Mouse (Mus musculus): ENCODE measurements around the gene Dad1. TPM values are rescaled to one million over a fixed set of nuclear protein-coding genes. Genes with fewer than 3 reads are reported as not detected.
A peak's percentile ranks its signal among the peaks of the same experiment; 100 is the strongest.

Gene Dad1
- polyA plus RNA-seq, 1 experiment from 2014 or later: 391 TPM

- Histone ChIP-seq H3K4me2 (ENCODE audit: low read depth, low read length) (no peak overlapping the region), H3K27ac (ENCODE audit: low read length) (no peak overlapping the region), H3K9me3 (replicated peaks; ENCODE audit: control insufficient read depth, low read length) (no peaks in the 10 kb centered on the region), H3K27me3 (ENCODE audit: control insufficient read depth, insufficient read depth, low read length) (peaks cover 2% of the 10 kb centered on the region; the same call in 1 of the 2 replicates), H3K4me1 (ENCODE audit: control insufficient read depth, insufficient read depth, low read length) (peaks cover 3% of the 10 kb centered on the region; the same call in 1 of the 2 replicates), H3K36me3 (ENCODE audit: control insufficient read depth, insufficient read depth, low read length) (no peaks in the 10 kb centered on the region), H3K4me3 (replicated peaks; ENCODE audit: low read length) (no peak overlapping the region), H3K9ac (ENCODE audit: low read length) (no peak overlapping the region)
- WGBS: 68% methylated on average over 8 of the region's 8 CpGs
- ATAC-seq (ENCODE audit: insufficient read depth, low FRiP score): no peak
Observed at GRCm38 (mm10) chr14:54200363-54200762, 53.5 kb downstream of the Dad1 start.

- 73% methylated on average over 8 of the region's 8 CpGs for WGBS
- H3K4me2 ChIP-seq (ENCODE audit: low read depth, low read length): no peak overlapping the region
- no peak overlapping the region for H3K4me3 ChIP-seq (replicated peaks; ENCODE audit: low read length)
- peaks cover 2% of the 10 kb centered on the region; the same call in 1 of the 2 replicates for H3K27me3 ChIP-seq (ENCODE audit: control insufficient read depth, insufficient read depth, low read length)
- H3K9ac ChIP-seq (ENCODE audit: low read length): no peak overlapping the region
- peaks cover 3% of the 10 kb centered on the region; the same call in 1 of the 2 replicates for H3K4me1 ChIP-seq (ENCODE audit: control insufficient read depth, insufficient read depth, low read length)
- H3K36me3 ChIP-seq (ENCODE audit: control insufficient read depth, insufficient read depth, low read length): no peaks in the 10 kb centered on the region
- H3K27ac ChIP-seq (ENCODE audit: low read length): no peak overlapping the region
- H3K9me3 ChIP-seq (replicated peaks; ENCODE audit: control insufficient read depth, low read length): no peaks in the 10 kb centered on the region
- ATAC-seq (ENCODE audit: insufficient read depth, low FRiP score): no peak
Observed at GRCm38 (mm10) chr14:54199662-54200061, 54.2 kb downstream of the Dad1 start.

- peaks cover 2% of the 10 kb centered on the region; the same call in 1 of the 2 replicates for H3K27me3 ChIP-seq (ENCODE audit: control insufficient read depth, insufficient read depth, low read length)
- no peak overlapping the region for H3K27ac ChIP-seq (ENCODE audit: low read length)
- no peak overlapping the region for H3K4me3 ChIP-seq (replicated peaks; ENCODE audit: low read length)
- 55% methylated on average over 3 of the region's 3 CpGs for WGBS
- no peaks in the 10 kb centered on the region for H3K36me3 ChIP-seq (ENCODE audit: control insufficient read depth, insufficient read depth, low read length)
- H3K4me2 ChIP-seq (ENCODE audit: low read depth, low read length): no peak overlapping the region
- H3K9ac ChIP-seq (ENCODE audit: low read length): no peak overlapping the region
- H3K4me1 ChIP-seq (ENCODE audit: control insufficient read depth, insufficient read depth, low read length): peaks cover 9% of the 10 kb centered on the region; the same call in 1 of the 2 replicates
- ATAC-seq (ENCODE audit: insufficient read depth, low FRiP score): no peak
- H3K9me3 ChIP-seq (replicated peaks; ENCODE audit: control insufficient read depth, low read length): no peaks in the 10 kb centered on the region
Observed at GRCm38 (mm10) chr14:54197740-54198139, 56.2 kb downstream of the Dad1 start.

DNA sequence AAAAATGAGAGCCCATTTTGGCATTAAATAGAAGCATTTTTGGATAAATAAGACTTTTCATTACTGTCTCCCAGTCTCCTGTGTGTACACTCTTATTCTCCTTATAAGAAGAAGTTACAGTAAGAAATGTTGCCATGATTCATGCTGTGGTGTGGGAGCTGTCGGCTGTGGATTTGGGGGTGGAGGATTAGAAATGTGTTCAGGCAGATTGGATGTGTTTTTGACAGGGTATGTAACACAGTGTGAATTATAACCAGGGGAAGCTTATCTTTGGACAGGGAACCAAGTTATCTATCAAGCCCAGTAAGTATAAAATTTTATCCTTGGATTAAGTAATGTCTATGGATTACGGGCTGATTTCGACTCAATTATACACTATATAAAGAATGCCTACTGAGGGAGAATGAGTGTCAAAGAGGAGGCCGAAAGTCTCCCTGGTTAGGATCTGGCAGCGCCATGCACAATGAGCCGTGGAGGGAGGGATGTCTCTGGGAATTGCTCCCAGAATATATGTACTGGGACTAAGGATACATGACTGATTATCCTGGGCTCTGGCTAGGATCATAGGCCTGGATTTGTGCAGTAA lies 58.0 kb downstream of the Dad1 start:
- Histone ChIP-seq H3K4me1 (ENCODE audit: control insufficient read depth, insufficient read depth, low read length) (peaks cover 13% of the 10 kb centered on the region; the same call in 1 of the 2 replicates), H3K27me3 (ENCODE audit: control insufficient read depth, insufficient read depth, low read length) (peaks cover 2% of the 10 kb centered on the region; the same call in 1 of the 2 replicates), H3K9ac (ENCODE audit: low read length) (no peak overlapping the region), H3K36me3 (ENCODE audit: control insufficient read depth, insufficient read depth, low read length) (no peaks in the 10 kb centered on the region), H3K27ac (ENCODE audit: low read length) (peak overlapping the region; percentile 72), H3K4me3 (replicated peaks; ENCODE audit: low read length) (no peak overlapping the region), H3K9me3 (replicated peaks; ENCODE audit: control insufficient read depth, low read length) (no peaks in the 10 kb centered on the region), H3K4me2 (ENCODE audit: low read depth, low read length) (no peak overlapping the region)
- peak; percentile 74 for ATAC-seq (ENCODE audit: insufficient read depth, low FRiP score)
- WGBS: 57% methylated on average over 6 of the region's 6 CpGs

- 62% methylated on average over 9 of the region's 9 CpGs for WGBS
- no peak overlapping the region for H3K4me2 ChIP-seq (ENCODE audit: low read depth, low read length)
- no peaks in the 10 kb centered on the region for H3K36me3 ChIP-seq (ENCODE audit: control insufficient read depth, insufficient read depth, low read length)
- no peaks in the 10 kb centered on the region for H3K27me3 ChIP-seq (ENCODE audit: control insufficient read depth, insufficient read depth, low read length)
- ATAC-seq (ENCODE audit: insufficient read depth, low FRiP score): no peak
- H3K4me3 ChIP-seq (replicated peaks; ENCODE audit: low read length): no peak overlapping the region
- peaks cover 17% of the 10 kb centered on the region; the same call in 1 of the 2 replicates for H3K4me1 ChIP-seq (ENCODE audit: control insufficient read depth, insufficient read depth, low read length)
- peak overlapping the region; percentile 29; the same call in 1 of the 2 replicates for H3K27ac ChIP-seq (ENCODE audit: low read length)
- H3K9ac ChIP-seq (ENCODE audit: low read length): no peak overlapping the region
- H3K9me3 ChIP-seq (replicated peaks; ENCODE audit: control insufficient read depth, low read length): no peaks in the 10 kb centered on the region
Observed at GRCm38 (mm10) chr14:54193354-54194133, 60.4 kb downstream of the Dad1 start.

- Histone ChIP-seq H3K4me1 (ENCODE audit: control insufficient read depth, insufficient read depth, low read length) (peaks cover 17% of the 10 kb centered on the region; the same call in 1 of the 2 replicates), H3K4me3 (replicated peaks; ENCODE audit: low read length) (no peak overlapping the region), H3K9ac (ENCODE audit: low read length) (no peak overlapping the region), H3K27ac (ENCODE audit: low read length) (no peak overlapping the region), H3K27me3 (ENCODE audit: control insufficient read depth, insufficient read depth, low read length) (no peaks in the 10 kb centered on the region), H3K4me2 (ENCODE audit: low read depth, low read length) (no peak overlapping the region), H3K36me3 (ENCODE audit: control insufficient read depth, insufficient read depth, low read length) (no peaks in the 10 kb centered on the region), H3K9me3 (replicated peaks; ENCODE audit: control insufficient read depth, low read length) (no peaks in the 10 kb centered on the region)
- WGBS: 50% methylated on average over 3 of the region's 3 CpGs
- peak; percentile 80 for ATAC-seq (ENCODE audit: insufficient read depth, low FRiP score)
Observed at GRCm38 (mm10) chr14:54192462-54192847, 61.4 kb downstream of the Dad1 start.

GRCm38 (mm10) chr14:54191594-54192461 lies 62.1 kb downstream of the Dad1 start:
- Histone ChIP-seq H3K4me2 (ENCODE audit: low read depth, low read length) (no peak overlapping the region), H3K9me3 (replicated peaks; ENCODE audit: control insufficient read depth, low read length) (no peaks in the 10 kb centered on the region)
- no peak for ATAC-seq (ENCODE audit: insufficient read depth, low FRiP score)

GRCm38 (mm10) chr14:54191026-54191390 lies 62.9 kb downstream of the Dad1 start:
- Histone ChIP-seq H3K27me3 (ENCODE audit: control insufficient read depth, insufficient read depth, low read length) (no peaks in the 10 kb centered on the region), H3K4me1 (ENCODE audit: control insufficient read depth, insufficient read depth, low read length) (peaks cover 17% of the 10 kb centered on the region; the same call in 1 of the 2 replicates), H3K9me3 (replicated peaks; ENCODE audit: control insufficient read depth, low read length) (no peaks in the 10 kb centered on the region), H3K4me2 (ENCODE audit: low read depth, low read length) (no peak overlapping the region), H3K27ac (ENCODE audit: low read length) (no peak overlapping the region), H3K36me3 (ENCODE audit: control insufficient read depth, insufficient read depth, low read length) (no peaks in the 10 kb centered on the region), H3K9ac (ENCODE audit: low read length) (no peak overlapping the region), H3K4me3 (replicated peaks; ENCODE audit: low read length) (no peak overlapping the region)
- no peak for ATAC-seq (ENCODE audit: insufficient read depth, low FRiP score)
- 43% methylated on average over 4 of the region's 4 CpGs for WGBS

More at GRCm38 (mm10) chr14:54191594-54192461, 62.1 kb downstream of the Dad1 start:
- Histone ChIP-seq H3K9ac (ENCODE audit: low read length) (no peak overlapping the region), H3K27me3 (ENCODE audit: control insufficient read depth, insufficient read depth, low read length) (no peaks in the 10 kb centered on the region), H3K27ac (ENCODE audit: low read length) (peak overlapping the region; percentile 43), H3K4me1 (ENCODE audit: control insufficient read depth, insufficient read depth, low read length) (peaks cover 17% of the 10 kb centered on the region; the same call in 1 of the 2 replicates), H3K36me3 (ENCODE audit: control insufficient read depth, insufficient read depth, low read length) (no peaks in the 10 kb centered on the region), H3K4me3 (replicated peaks; ENCODE audit: low read length) (no peak overlapping the region)
- 60% methylated on average over 18 of the region's 18 CpGs for WGBS
